Mouse (Mus musculus) intestine, postnatal 0 days (tissue): Measurements from ENCODE around the gene Aurkaip1. TPM values are rescaled to one million over a fixed set of nuclear protein-coding genes. Genes with fewer than 3 reads are reported as not detected.

Source experiments
- ATAC-seq: fragments of 200-750 bp; cut with Nextera tagmentation; 2 replicates; pipeline ENCODE4 v1.8.0; 2017; ENCODE audit warnings: mild to moderate bottlenecking, moderate TSS enrichment, moderate library complexity
- H3K27ac ChIP-seq: fragments of 300-500 bp; sonication (generic); 2 replicates; pipeline ENCODE4 v1.5.1; 2014; ENCODE audit warnings: mild to moderate bottlenecking, low read depth, low read length, moderate library complexity
- H3K27me3 ChIP-seq: fragments of 300-500 bp; sonication (generic); replicated peaks from 2 replicates; pipeline ENCODE4 v1.6.1; 2014; ENCODE audit warnings: low read length, mixed read lengths; ENCODE audit not compliant: control insufficient read depth, insufficient read depth
- H3K36me3 ChIP-seq: fragments of 300-500 bp; sonication (generic); 2 replicates; pipeline ENCODE4 v1.6.1; 2014; ENCODE audit warnings: mild to moderate bottlenecking, moderate library complexity; ENCODE audit not compliant: control insufficient read depth, insufficient read depth
- H3K4me1 ChIP-seq: fragments of 300-500 bp; sonication (generic); replicated peaks from 2 replicates; pipeline ENCODE4 v1.6.1; 2014; ENCODE audit warnings: antibody characterized with exemption, low read length, mixed read lengths; ENCODE audit not compliant: control insufficient read depth, insufficient read depth
- H3K4me2 ChIP-seq: fragments of 300-500 bp; sonication (generic); replicated peaks from 2 replicates; pipeline ENCODE4 v1.6.1; 2014; ENCODE audit warnings: low read depth, mild to moderate bottlenecking, moderate library complexity
- H3K4me3 ChIP-seq: fragments of 300-500 bp; sonication (generic); 2 replicates; pipeline ENCODE4 v1.5.1; 2014; ENCODE audit warnings: low read depth, low read length
- H3K9ac ChIP-seq: fragments of 300-500 bp; sonication (generic); 2 replicates; pipeline ENCODE4 v1.6.1; 2014; ENCODE audit warnings: mild to moderate bottlenecking, low read depth, low read length
- H3K9me3 ChIP-seq: fragments of 300-500 bp; sonication (generic); 2 replicates; pipeline ENCODE4 v1.6.1; 2016; ENCODE audit warnings: mixed run types; ENCODE audit not compliant: control insufficient read depth
- CTCF ChIP-seq: sonication (generic); IDR thresholded peaks from 2 replicates; pipeline ENCODE4 v1.5.1; 2016; ENCODE audit warnings: low read depth, mild to moderate bottlenecking, control low read depth, antibody characterized with exemption, moderate library complexity
- WGBS: fragments of 180-500 bp; shearing (Covaris S2); extraction: QIAGEN DNeasy Blood & Tissue Kit; methylation state at CpG from one replicate; pipeline ENCODE4 v1.1.7; 2014; 5-methylcytosine and 5-hydroxymethylcytosine counted together
- polyA plus RNA-seq: library from polyadenylated mRNA; unstranded; fragments of >200 nt; fragmentation: Nextera tagmentation; extraction: Ambion mirVana; gene quantifications from 2 replicates; pipeline ENCODE4 v1.2.1, GENCODE M21; 2015

The Aurkaip1 gene
- polyA plus RNA-seq, 1 experiment from 2014 or later, result 152 TPM

DNA sequence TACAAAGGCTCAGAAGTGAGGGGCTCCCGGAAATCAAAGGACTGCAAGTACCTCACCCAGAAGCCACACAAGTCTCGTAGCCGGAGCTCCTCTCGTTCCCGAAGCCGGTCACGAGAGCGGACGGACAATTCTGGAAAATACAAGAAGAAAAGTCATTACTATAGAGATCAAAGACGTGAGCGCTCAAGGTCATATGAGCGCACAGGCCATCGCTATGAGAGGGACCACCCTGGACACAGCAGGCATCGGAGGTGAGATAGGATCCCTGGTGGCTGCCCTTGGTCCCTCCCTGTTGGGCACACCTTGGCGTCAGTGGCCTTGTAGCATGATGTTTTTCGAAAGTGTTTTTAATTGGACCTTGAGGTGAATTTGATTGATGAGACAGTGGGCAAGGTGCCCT, 7.6 kb upstream of the Aurkaip1 start:
- 94% methylated on average over 16 of the region's 16 CpGs for WGBS

DNA sequence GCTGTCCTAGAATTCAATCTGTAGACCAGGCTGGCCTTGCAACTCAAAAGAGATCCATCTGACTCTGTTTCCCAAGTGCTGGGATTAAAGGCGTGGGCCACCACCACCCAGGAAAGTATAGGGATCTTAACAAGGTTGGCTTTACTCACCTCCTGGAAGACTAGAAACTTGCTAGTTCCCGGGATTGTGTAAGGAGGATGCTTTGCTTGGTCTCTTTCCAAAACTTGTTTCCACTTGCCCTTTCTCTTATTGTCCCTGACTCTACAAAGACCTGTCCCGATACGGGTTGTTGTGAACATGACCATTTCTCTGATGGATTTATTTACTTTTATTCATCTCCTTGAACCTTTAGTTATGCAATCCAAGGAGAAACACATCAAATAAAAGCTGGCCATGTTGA, 1.2 kb upstream of the Aurkaip1 start:
- 0 out of 2 replicates have a peak, but pooled peaks cover 3% of the 10 kb centered on the region for H3K4me1 ChIP-seq
- no peak overlapping the region for H3K4me2 ChIP-seq
- H3K36me3 ChIP-seq, result peaks cover 14% of the 10 kb centered on the region
- H3K27me3 ChIP-seq, result no peaks in the 10 kb centered on the region
- no peak for ATAC-seq
- no peaks in the 10 kb centered on the region for H3K9me3 ChIP-seq
- no peak overlapping the region for H3K9ac ChIP-seq
- no peak overlapping the region for H3K27ac ChIP-seq
- H3K4me3 ChIP-seq, result no peak overlapping the region
- WGBS, result 93% methylated on average over 4 of the region's 4 CpGs
- no peak for TF ChIP-seq CTCF

More for the DNA sequence above, 7.6 kb upstream of the Aurkaip1 start:
- no peaks in the 10 kb centered on the region for H3K4me1 ChIP-seq
- ATAC-seq, result no peak
- H3K4me2 ChIP-seq, result no peak overlapping the region
- H3K36me3 ChIP-seq, result peaks cover 72% of the 10 kb centered on the region
- no peak overlapping the region for H3K9ac ChIP-seq
- H3K4me3 ChIP-seq, result no peak overlapping the region
- no peaks in the 10 kb centered on the region for H3K9me3 ChIP-seq
- TF ChIP-seq CTCF, result no peak
- H3K27me3 ChIP-seq, result no peaks in the 10 kb centered on the region
- no peak overlapping the region for H3K27ac ChIP-seq

- no peak for TF ChIP-seq CTCF
- H3K27ac ChIP-seq, result no peak overlapping the region
- no peak overlapping the region for H3K9ac ChIP-seq
These were observed 476 bp upstream of the Aurkaip1 start for GRCm38 (mm10) chr4:155830596-155830995.

DNA sequence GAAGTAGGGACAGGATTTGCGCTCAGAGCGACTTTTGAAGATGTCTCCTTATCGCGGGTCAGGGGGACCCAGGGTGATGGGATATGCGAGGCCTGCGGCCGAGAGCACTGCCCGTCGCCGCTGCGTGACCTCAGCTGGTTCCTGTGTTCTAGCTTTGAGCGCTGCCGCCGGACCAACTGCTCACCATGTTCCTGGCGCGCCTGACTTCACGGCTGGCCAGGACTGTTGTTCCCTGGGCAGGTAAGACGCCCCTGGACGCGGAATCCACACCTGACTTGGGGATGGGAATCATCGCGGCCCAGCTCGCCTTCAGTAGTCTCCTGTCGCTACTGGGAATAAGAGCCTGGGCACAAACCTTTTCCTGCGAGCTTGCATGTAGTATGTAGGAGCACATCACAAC, 759 bp downstream of the Aurkaip1 start:
- WGBS, result 1% methylated on average over 25 of the region's 25 CpGs
- 0 out of 2 replicates have a peak, but pooled peaks cover 3% of the 10 kb centered on the region for H3K4me1 ChIP-seq
- H3K27me3 ChIP-seq, result no peaks in the 10 kb centered on the region
- H3K4me3 ChIP-seq, result peak overlapping the region; percentile 88
- peak; percentile 12 for ATAC-seq
- no peaks in the 10 kb centered on the region for H3K9me3 ChIP-seq
- H3K27ac ChIP-seq, result peak overlapping the region; percentile 84
- H3K4me2 ChIP-seq, result peak overlapping the region; percentile 87
- TF ChIP-seq CTCF, result no peak
- H3K36me3 ChIP-seq, result 0 out of 2 replicates have a peak, but pooled peaks cover 13% of the 10 kb centered on the region
- peak overlapping the region; percentile 81 for H3K9ac ChIP-seq

More at GRCm38 (mm10) chr4:155830596-155830995, 476 bp upstream of the Aurkaip1 start:
- Histone ChIP-seq H3K4me2 (peak overlapping the region; percentile 87), H3K27me3 (no peaks in the 10 kb centered on the region), H3K4me3 (peak overlapping the region; percentile 88), H3K9me3 (no peaks in the 10 kb centered on the region), H3K36me3 (peaks cover 13% of the 10 kb centered on the region; the same call in 1 of the 2 replicates), H3K4me1 (0 out of 2 replicates have a peak, but pooled peaks cover 3% of the 10 kb centered on the region)
- no peak for ATAC-seq
- 51% methylated on average over 8 of the region's 8 CpGs for WGBS

GRCm38 (mm10) chr4:155832321-155832720, 1.2 kb downstream of the Aurkaip1 start:
- Histone ChIP-seq H3K9me3 (no peaks in the 10 kb centered on the region), H3K27ac (peak overlapping the region; percentile 84; the same call in 1 of the 2 replicates), H3K4me1 (0 out of 2 replicates have a peak, but pooled peaks cover 3% of the 10 kb centered on the region), H3K4me2 (peak overlapping the region; percentile 87), H3K9ac (peak overlapping the region; percentile 81), H3K36me3 (0 out of 2 replicates have a peak, but pooled peaks cover 13% of the 10 kb centered on the region), H3K4me3 (peak overlapping the region; percentile 88), H3K27me3 (no peaks in the 10 kb centered on the region)
- no peak for TF ChIP-seq CTCF
- ATAC-seq, result no peak
- WGBS, result 42% methylated on average over 10 of the region's 10 CpGs

DNA sequence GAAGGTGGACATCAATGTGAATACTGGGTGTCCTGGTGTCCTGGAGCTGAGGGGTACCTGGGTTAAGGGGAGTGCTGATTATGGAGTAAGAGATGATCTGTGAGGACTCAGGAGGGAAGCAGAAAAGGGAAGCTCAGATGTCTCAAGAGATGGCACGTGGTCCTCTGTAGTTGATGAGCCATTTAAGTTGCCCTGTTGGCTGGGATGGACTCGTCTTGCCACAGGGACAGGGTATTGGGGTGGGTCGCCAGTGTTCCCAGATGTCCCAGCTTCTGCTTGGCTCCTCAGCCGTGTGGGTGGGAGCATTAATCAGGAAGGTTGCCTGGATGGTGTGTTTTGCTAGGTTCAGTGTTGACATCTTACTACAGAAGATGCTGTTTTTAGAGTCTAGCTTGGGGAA, 2.2 kb downstream of the Aurkaip1 start:
- Histone ChIP-seq H3K27me3 (no peaks in the 10 kb centered on the region), H3K36me3 (0 out of 2 replicates have a peak, but pooled peaks cover 5% of the 10 kb centered on the region), H3K27ac (no peak overlapping the region), H3K4me2 (0 out of 2 replicates have a peak overlapping the region, but pooled peaks have one; percentile 87), H3K4me1 (0 out of 2 replicates have a peak, but pooled peaks cover 3% of the 10 kb centered on the region), H3K9me3 (no peaks in the 10 kb centered on the region), H3K9ac (no peak overlapping the region), H3K4me3 (no peak overlapping the region)
- ATAC-seq, result no peak
- TF ChIP-seq CTCF, result no peak
- WGBS, result 88% methylated on average over 4 of the region's 4 CpGs
